Mouse (Mus musculus): Measurements from ENCODE around the gene Gm21987. TPM values are rescaled to one million over a fixed set of nuclear protein-coding genes. Genes with fewer than 3 reads are reported as not detected.
A peak's percentile ranks its signal among the peaks of the same experiment; 100 is the strongest.

Gm21987 gene
- total and polyA plus RNA-seq, 3 experiments, result 0.42 TPM; not detected in 2

DNA sequence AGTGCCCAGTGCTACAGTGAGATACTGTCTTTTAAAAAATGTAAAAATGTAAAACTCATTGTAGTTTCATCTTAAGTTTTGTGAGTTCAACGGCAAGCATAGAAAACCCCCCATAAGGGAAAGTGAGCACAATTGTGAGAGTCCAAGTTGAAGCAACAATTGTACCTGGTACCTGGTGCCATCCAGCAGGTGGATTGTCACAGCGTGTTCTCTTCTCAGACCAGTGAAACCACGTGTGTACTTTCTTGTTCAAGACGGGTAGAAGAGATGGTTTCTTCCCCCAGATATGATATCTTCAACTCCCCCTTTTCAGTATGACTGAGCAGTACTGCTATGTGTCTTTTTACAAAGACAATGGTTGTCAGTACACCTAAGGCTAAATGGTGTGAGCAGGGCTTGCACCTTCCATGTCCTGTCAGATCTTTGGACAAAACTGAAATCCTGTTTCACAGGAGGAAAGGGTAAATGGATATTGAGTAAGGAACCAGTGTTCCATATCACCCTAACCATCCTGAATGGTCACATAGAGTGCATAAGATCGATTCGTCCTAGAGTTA, 11.5 kb downstream of the Gm21987 start (continued):
- peak; percentile 46; the same call in 1 of the 2 replicates for TF ChIP-seq BHLHE40 (IDR thresholded peaks at IDR 0.05; ENCODE audit: low read depth, low read length)

DNA sequence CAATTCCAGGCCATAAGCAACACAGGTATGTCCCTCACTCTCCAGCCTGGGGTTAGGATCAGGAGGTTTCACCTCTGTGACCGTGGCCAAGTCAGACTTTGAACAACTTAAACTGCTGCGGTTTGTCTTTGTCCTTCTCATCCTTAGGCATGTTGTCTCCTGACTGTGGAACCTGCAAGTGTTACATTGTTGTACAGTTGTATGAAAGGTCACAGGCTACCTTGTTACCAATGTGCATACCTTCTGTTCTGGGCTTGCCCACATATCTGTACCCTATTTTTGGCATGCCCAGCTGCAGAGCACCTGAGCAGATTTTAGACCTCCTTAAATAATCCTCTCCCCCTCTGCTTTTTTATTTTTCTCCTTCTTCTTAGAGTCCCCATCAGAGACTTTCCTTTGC, 12.4 kb downstream of the Gm21987 start:
- Histone ChIP-seq H3K27ac (ENCODE audit: insufficient read depth, low read depth) (no peak overlapping the region), H3K4me3 (replicated peaks in 1 of 3; ENCODE audit: low read depth in 2 of 3, low read length in 2 of 3, poor library complexity in 1 of 3) (no peak overlapping the region), H3K27me3 (replicated peaks) (no peaks in the 10 kb centered on the region), H3K79me2 (replicated peaks; ENCODE audit: control insufficient read depth, extremely low read depth, insufficient read depth, poor library complexity, severe bottlenecking) (peaks cover 5% of the 10 kb centered on the region), H3K4me2 (ENCODE audit: insufficient read depth, low read depth, poor library complexity, severe bottlenecking) (peak overlapping the region; percentile 53; the same call in 1 of the 2 replicates), H3K9me3 (replicated peaks; ENCODE audit: low read length) (peaks cover 2% of the 10 kb centered on the region), H3K9ac (ENCODE audit: insufficient read depth, low read depth) (no peak overlapping the region), H3K36me3 (replicated peaks in 1 of 2; ENCODE audit: control insufficient read depth in 1 of 2, insufficient read depth in 1 of 2, low read length in 1 of 2) (peaks cover 6 to 55% of the 10 kb centered on the region in 2 experiments), H3K4me1 (ENCODE audit: control insufficient read depth in 1 of 2, insufficient read depth in 2 of 2) (peaks cover 23 to 56% of the 10 kb centered on the region in 2 experiments)
- TF ChIP-seq USF2 (conservative IDR thresholded peaks at IDR 0.05; ENCODE audit: low read depth, low read length) (no peak), TCF12 (IDR thresholded peaks at IDR 0.05; ENCODE audit: low read depth, low read length) (0 out of 2 replicates have a peak, but pooled peaks have one; percentile 57), CHD2 (IDR thresholded peaks at IDR 0.05; ENCODE audit: low read length) (no peak; the same call in 1 of the 2 replicates), CHD1 (IDR thresholded peaks at IDR 0.05; ENCODE audit: low read depth, low read length) (no peak), JUND (conservative IDR thresholded peaks at IDR 0.05; ENCODE audit: low read depth, low read length) (0 out of 2 replicates have a peak, but pooled peaks have one; percentile 2), MEF2A (IDR thresholded peaks at IDR 0.05; ENCODE audit: borderline replicate concordance, low read depth, low read length) (peak; percentile 40; the same call in 1 of the 2 replicates), POLR2A (IDR thresholded peaks at IDR 0.05; ENCODE audit: low read depth, low read length) (no peak)
- dilution Hi-C loops (cut with MboI; ENCODE audit: extremely low pct_ligation_motif_present, extremely low pct_unique_long_range_greater_than_20kb, low sequenced_read_pairs) (no loop called here), in situ Hi-C loops (cut with MboI; ENCODE audit: low pct_ligation_motif_present, low pct_unique_long_range_greater_than_20kb, low sequenced_read_pairs) (no loop called here)
- DNase-seq (ENCODE audit: extremely low read depth), result no peak

DNA sequence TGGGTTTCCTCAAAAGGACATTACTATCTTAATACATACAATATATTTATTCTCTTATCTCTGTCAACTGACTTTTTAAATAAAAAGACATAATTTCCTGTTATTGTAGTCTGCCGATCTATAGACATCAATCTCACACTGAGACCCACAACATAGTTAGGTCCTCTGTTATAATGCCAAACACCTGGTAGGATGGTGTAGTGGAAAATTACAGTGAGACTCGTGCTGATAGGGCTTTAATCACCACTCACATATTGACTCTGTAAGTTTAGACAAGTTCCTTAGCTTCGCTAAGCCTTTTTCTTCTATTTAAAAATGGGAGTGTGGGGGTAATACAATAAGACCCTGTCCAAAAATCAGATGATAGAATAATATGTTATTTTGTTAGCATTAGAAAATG, 13.0 kb downstream of the Gm21987 start:
- H3K4me3 ChIP-seq (replicated peaks in 1 of 3; ENCODE audit: low read depth in 2 of 3, low read length in 2 of 3, poor library complexity in 1 of 3), result no peak overlapping the region
- TF ChIP-seq RCOR1 (conservative IDR thresholded peaks at IDR 0.05; ENCODE audit: low read depth, low read length) (0 out of 2 replicates have a peak, but pooled peaks have one; percentile 34), ZNF384 (IDR thresholded peaks at IDR 0.05; ENCODE audit: low read depth, low read length) (0 out of 2 replicates have a peak, but pooled peaks have one; percentile 1), CHD2 (IDR thresholded peaks at IDR 0.05; ENCODE audit: low read length) (no peak), ZC3H11A (IDR thresholded peaks at IDR 0.05; ENCODE audit: low read depth, low read length) (no peak), ELF1 (IDR thresholded peaks at IDR 0.05; ENCODE audit: low read depth, low read length) (no peak), MAX (IDR thresholded peaks at IDR 0.05; ENCODE audit: low read length) (no peak), JUND (conservative IDR thresholded peaks at IDR 0.05; ENCODE audit: low read depth, low read length) (no peak), UBTF (IDR thresholded peaks at IDR 0.05; ENCODE audit: low read depth, low read length) (no peak), RAD21 (IDR thresholded peaks at IDR 0.05; ENCODE audit: low read depth, low read length) (no peak), MAZ (IDR thresholded peaks at IDR 0.05; ENCODE audit: low read depth, low read length) (no peak), MEF2A (IDR thresholded peaks at IDR 0.05; ENCODE audit: borderline replicate concordance, low read depth, low read length) (no peak), BHLHE40 (IDR thresholded peaks at IDR 0.05; ENCODE audit: low read depth, low read length) (no peak; the same call in 1 of the 2 replicates)
- peaks cover under 1% of the 10 kb centered on the region for H3K79me2 ChIP-seq (replicated peaks; ENCODE audit: control insufficient read depth, extremely low read depth, insufficient read depth, poor library complexity, severe bottlenecking)
- no peak overlapping the region for H3K27ac ChIP-seq (ENCODE audit: insufficient read depth, low read depth)
- dilution Hi-C loops (cut with MboI; ENCODE audit: extremely low pct_ligation_motif_present, extremely low pct_unique_long_range_greater_than_20kb, low sequenced_read_pairs), result no loop called here
- in situ Hi-C loops (cut with MboI; ENCODE audit: low pct_ligation_motif_present, low pct_unique_long_range_greater_than_20kb, low sequenced_read_pairs), result no loop called here
- peaks cover 3 to 50% of the 10 kb centered on the region in 2 experiments for H3K36me3 ChIP-seq (replicated peaks in 1 of 2; ENCODE audit: control insufficient read depth in 1 of 2, insufficient read depth in 1 of 2, low read length in 1 of 2)
- H3K4me1 ChIP-seq (ENCODE audit: control insufficient read depth in 1 of 2, insufficient read depth in 2 of 2), result peaks cover 23 to 54% of the 10 kb centered on the region in 2 experiments
- no peak overlapping the region for H3K9ac ChIP-seq (ENCODE audit: insufficient read depth, low read depth)
- H3K9me3 ChIP-seq (replicated peaks; ENCODE audit: low read length), result peaks cover 2% of the 10 kb centered on the region
- H3K4me2 ChIP-seq (ENCODE audit: insufficient read depth, low read depth, poor library complexity, severe bottlenecking), result no peak overlapping the region
- H3K27me3 ChIP-seq (replicated peaks), result no peaks in the 10 kb centered on the region
- DNase-seq (ENCODE audit: extremely low read depth), result no peak

All from CH12.LX (cell line).